Mouse (Mus musculus): ENCODE measurements around the gene Parp8.

Gene Parp8

DNA sequence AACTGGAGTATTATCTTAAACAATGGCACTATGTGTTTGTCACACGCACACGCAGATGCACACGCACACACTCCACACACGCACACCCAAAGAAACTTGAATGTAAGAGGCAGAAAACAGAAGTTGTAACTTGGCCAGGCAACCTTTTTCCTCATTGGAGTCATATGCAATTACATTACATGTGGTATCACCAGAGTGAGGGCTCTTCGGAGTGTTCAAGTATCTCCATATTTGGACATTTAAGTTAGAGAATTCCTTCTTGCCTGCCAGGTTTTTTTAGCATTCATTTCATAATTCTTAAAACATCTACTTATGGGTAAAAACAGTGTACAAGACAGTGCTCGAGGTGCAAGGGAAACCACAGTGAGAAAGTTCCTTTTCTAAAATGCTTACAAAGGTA is 6.7 kb downstream of the Parp8 start:
- no peak for DNase-seq (ENCODE audit: low spot score)

- DNase-seq (ENCODE audit: low spot score), result no peak
Measured at GRCm38 (mm10) chr13:117013516-117013915, 11.8 kb downstream of the Parp8 start.

DNA sequence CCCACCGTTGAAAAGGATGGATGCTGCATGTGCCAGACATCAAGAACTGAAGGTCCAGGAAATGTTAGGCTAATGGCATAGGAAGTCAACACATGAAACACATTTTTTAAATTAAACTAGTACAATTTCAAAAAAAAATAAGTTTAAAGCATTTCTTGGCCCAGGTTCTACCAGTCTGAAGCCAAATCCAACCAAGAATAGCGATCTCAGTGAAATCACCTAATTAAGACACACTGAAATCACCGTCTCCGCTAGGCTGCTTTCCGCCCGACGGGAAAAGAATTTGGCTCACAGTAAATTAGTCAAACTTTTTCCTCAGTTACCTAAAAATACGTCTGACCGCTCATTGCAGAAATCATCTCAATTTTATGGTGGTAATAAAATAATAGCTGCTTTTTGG is 13.3 kb downstream of the Parp8 start:
- no peak for DNase-seq (ENCODE audit: low spot score)

DNA sequence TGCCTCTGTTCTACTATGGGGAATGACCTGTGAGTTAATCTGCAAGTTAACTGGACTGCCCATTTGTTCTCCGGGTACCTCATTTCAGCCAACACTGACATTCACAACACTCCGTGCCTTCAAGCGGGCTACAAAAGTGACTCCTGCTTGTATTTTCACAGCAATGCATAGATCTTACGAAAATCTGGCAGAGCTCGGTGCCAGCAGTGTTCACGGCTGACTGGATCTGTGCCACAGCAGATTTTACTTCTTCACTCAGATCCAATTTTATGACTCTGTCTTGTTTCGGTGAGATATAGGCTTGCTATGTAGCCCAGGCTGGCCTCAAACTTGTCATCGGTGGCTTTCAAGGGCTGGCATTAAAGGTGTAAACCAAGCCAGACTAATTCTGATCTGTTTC is 15.2 kb downstream of the Parp8 start:
- no peak for DNase-seq (ENCODE audit: low spot score)

GRCm38 (mm10) chr13:117008021-117009015 is 17.0 kb downstream of the Parp8 start:
- DNase-seq (ENCODE audit: low spot score), result no peak

DNA sequence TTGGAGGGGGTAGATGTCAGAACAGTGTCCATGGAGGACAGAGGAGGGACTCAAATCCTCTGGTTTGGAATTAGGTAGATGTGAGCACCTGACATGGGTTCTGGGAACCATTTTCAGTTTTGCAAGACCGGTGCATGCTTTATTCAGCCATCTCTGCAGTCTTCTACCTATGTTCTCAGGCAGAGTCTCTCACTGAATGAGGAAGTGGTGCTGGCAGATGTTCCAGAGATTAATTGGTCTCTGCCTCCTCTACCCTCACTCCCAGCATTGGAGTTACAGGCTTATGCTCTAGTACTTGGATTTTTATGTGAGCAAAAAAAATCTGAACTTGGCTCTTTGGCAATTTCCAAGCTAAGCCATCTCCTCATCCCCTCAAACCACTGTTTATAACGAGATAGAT is 17.8 kb downstream of the Parp8 start:
- DNase-seq (ENCODE audit: low spot score), result no peak

DNA sequence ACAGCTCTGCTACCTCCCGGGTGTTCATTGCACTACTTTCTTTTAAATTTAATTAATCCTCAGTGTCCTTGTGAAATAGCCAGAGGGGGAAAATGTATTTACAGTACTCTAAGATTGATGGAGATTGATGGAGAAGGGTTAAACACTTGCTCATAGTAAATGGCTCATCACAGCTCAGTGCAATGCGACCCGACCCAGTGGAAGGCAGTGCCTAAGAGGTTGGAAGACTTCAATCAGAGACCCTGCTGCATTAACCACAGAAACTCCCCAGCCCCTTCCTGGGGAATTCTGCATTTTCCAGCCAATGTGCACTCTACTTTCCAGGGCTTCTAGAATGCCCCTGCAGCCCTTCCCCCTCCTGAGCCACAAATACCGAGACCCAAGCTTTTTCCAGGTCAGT is 18.7 kb downstream of the Parp8 start:
- DNase-seq (ENCODE audit: low spot score), result no peak

GRCm38 (mm10) chr13:117000493-117000892 is 24.8 kb downstream of the Parp8 start:
- no peak for DNase-seq (ENCODE audit: low spot score)

DNA sequence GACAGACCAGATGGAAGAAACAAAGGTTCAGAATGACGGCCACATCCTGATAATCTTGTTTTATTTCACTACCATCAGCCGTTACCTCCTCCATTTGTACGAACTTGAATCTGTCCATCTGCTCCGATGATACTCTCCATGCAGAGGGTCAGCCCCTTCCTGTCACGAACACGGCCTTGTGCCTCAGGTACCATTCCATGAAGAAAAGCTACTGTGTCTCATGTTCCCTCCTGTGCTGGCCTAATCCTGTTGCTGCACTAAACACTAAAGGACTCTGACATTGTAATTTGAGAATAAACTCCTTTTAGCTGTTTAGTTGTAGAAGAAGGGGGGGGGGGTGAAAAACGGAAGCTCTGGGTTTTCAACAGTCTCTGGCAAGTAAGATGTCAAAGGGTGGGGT is 33.8 kb downstream of the Parp8 start:
- no peak for DNase-seq (ENCODE audit: low spot score)

GRCm38 (mm10) chr13:116990327-116990726 is 35.0 kb downstream of the Parp8 start:
- DNase-seq (ENCODE audit: low spot score), result no peak

DNA sequence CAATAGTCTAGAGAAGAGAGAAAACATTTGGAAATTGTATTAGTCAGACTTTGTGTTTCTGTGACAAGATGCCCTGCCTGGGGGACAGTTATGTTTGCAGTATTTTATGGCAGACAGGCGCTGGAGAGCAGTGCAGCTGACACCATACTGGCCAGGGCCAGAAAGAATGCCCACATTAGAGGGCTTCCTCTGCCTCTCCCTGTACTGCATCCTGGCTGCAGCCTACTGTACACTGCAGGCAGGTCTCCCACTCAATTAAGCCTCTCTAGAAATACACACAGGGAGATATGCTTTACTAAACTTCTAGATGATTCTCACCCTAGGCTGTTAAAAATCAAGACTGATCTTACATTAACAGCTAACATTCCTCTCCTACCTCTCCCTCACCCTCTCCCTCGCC is 36.6 kb downstream of the Parp8 start:
- DNase-seq (ENCODE audit: low spot score), result no peak

DNA sequence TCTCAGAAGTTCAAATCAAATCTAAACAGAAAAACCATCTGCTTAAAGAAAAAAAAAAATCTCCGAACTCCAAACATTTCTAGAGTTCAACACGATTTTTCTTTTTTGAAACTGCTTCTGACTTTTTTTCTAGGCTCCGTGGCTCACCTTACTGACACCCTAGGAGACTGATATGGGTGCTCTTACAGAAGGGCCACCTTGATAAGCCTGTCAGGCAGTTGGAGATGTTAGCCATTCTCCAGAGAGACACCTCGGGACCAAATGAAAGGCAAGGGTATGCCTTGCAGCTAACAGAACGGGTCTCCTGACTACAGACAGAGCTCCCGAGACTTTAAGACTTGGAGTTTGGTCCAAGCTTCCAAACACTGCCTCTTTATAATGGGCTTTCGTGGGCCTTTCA is 37.1 kb downstream of the Parp8 start:
- no peak for DNase-seq (ENCODE audit: low spot score)

DNA sequence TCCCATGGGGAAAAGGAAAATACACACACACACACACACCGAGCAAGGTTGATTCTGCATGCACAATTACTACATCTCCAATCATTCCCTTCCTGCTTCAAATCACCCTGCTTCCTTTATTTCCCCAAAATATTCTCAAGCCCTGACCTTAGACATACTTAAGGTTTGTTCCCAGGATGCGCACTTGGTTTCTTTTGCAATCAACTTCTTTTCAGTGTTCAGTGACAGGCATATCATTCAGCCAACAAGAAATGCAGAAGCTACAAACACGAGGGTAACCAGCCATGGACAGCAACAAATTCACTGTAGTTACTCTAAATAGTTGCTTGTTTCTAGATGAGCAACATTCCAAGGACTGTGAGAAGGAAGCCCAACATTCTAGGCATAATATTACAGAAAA is 38.1 kb downstream of the Parp8 start:
- no peak for DNase-seq (ENCODE audit: low spot score)

- no peak for DNase-seq (ENCODE audit: low spot score)
Measured at GRCm38 (mm10) chr13:116986658-116987057, 38.7 kb downstream of the Parp8 start.

- no peak for DNase-seq (ENCODE audit: low spot score)
Measured at GRCm38 (mm10) chr13:116974081-116974860, 51.1 kb downstream of the Parp8 start.

GRCm38 (mm10) chr13:116973491-116973890 is 51.8 kb downstream of the Parp8 start:
- no peak for DNase-seq (ENCODE audit: low spot score)

- DNase-seq (ENCODE audit: low spot score), result no peak
Measured at GRCm38 (mm10) chr13:116972036-116972611, 53.2 kb downstream of the Parp8 start.

GRCm38 (mm10) chr13:116970706-116971428 is 54.5 kb downstream of the Parp8 start:
- DNase-seq (ENCODE audit: low spot score), result no peak

DNA sequence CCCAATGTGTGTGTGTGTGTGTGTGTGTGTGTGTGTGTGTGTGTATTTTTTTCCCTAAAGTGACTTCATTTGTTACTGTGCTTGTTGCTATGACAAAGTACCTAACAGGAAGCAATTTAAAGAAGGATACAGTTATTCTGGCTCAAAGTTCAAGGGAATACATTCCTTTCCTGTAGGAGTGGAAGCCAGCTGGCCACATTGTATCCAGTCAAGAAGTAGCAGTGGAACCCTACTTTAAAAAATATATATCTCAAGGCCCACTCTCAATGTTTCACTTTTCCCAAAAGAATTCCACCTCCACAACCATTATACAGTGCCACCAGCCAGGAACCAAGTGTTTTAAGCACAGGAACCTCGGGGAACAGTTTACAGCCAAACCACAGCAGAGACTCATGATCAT is 55.7 kb downstream of the Parp8 start:
- no peak for DNase-seq (ENCODE audit: low spot score)

DNA sequence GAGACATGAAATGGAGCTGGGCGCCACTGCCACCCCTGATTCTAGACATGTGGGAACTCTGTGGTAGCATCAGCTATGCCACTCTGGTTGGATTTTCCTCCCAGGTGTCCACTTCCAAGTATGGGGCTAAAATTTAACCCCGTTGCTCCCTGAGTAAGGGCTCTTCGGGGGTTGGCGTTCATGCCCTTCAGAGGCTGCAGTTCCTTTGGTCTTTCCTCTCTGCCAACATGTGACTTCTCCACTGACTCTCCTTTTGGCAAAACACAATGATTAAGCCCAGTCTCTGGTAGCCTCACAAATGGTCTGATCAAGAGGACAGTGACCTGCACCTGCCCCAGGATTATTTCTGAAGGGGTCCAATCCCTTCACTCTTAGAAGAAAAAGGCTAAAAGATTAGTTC is 56.4 kb downstream of the Parp8 start:
- DNase-seq (ENCODE audit: low spot score), result no peak

DNA sequence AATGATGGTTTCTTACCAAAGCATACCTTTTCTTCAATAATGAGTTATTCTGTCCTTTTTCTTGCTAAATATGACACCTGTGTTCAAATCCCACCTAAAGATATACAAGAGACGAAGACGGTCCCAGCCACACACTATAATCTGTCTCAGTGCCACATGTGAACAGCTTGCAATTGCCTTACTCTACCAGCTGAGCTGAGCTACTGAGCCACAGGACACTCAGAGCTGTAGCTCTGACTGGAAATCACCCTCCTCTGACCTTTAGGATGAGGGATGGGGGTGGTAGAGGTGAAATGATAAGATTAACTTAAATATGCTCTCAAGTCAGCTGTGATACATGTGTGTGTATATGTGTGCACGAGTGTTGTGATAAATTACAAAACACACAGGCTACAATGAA is 57.9 kb downstream of the Parp8 start:
- no peak for DNase-seq (ENCODE audit: low spot score)

Measured in MN1 (cell line).